Mouse (Mus musculus): Measurements from ENCODE around the gene Gm45234.

GRCm38 (mm10) chr6:124740211-124740887 lies 15.5 kb downstream of the Gm45234 start:
- no peak for TF ChIP-seq POLR2A (IDR thresholded peaks at IDR 0.05; ENCODE audit: borderline replicate concordance, low read depth, low read length)
- TF ChIP-seq CTCF (IDR thresholded peaks at IDR 0.05; ENCODE audit: low read depth, low read length), result peak; percentile 57; the same call in 1 of the 2 replicates

Data from bone marrow macrophage, adult 2 months (primary cell).